Mouse (Mus musculus): ENCODE data around the gene Mest. TPM values are rescaled to one million over a fixed set of nuclear protein-coding genes. Genes with fewer than 3 reads are reported as not detected.

The Mest gene
- total RNA-seq, 1 experiment from 2014 or later, result 2.1 TPM

DNA sequence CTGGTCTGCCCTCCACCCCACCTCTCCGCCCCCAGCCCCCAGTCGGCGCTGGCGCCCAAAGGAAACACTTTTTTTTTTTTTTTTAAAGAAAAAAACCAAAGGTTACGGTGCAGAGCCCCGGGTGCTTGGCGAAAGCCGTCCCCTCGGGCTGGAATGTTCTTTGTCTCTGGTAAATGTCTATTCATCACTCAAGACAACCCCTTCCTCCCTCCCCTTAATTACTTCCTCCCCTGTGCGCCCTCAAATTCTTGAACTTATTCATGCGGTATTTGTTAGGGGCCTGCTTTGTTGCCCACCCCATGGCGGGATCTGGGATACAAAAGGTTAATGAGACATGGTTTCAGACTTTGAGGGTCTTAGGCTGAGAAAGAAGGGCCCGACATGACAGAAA is 13.0 kb downstream of the Mest start:
- ATAC-seq (ENCODE audit: extremely low read depth, insufficient number of reproducible peaks, low FRiP score, poor library complexity, severe bottlenecking), result no peak

DNA sequence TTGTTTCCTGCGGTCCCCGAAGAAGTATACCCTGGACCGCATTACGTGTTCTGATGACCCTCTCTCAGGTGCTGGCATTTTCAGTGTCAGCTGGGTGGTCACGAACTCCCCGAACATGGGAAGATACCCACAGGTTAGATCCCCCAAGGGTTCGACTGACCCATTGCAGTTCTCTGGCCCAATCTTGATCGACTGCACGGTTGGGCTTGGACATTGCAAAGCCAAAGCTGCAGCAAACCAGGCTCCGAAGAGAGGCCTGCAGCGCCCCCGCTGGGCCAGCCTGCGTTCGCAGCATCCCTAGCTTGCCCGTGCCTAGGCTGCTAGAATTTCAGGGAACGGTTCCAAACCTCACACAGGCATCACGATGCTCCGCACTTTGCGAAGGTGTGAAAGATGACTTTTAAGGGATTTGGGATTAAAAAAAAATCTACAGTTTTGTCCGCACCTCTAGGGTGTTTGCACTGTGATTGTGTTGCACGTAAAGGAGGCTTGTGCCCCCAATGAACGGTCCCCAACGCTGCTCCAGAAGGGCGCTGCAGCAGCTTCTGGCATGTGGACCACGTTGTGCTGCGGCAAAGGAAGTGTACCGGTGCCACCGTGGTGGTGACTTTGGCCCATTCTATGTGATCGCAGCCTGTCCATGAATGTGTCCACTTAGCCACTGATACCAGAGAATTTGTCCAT is 13.7 kb downstream of the Mest start:
- ATAC-seq (ENCODE audit: extremely low read depth, insufficient number of reproducible peaks, low FRiP score, poor library complexity, severe bottlenecking), result no peak

DNA sequence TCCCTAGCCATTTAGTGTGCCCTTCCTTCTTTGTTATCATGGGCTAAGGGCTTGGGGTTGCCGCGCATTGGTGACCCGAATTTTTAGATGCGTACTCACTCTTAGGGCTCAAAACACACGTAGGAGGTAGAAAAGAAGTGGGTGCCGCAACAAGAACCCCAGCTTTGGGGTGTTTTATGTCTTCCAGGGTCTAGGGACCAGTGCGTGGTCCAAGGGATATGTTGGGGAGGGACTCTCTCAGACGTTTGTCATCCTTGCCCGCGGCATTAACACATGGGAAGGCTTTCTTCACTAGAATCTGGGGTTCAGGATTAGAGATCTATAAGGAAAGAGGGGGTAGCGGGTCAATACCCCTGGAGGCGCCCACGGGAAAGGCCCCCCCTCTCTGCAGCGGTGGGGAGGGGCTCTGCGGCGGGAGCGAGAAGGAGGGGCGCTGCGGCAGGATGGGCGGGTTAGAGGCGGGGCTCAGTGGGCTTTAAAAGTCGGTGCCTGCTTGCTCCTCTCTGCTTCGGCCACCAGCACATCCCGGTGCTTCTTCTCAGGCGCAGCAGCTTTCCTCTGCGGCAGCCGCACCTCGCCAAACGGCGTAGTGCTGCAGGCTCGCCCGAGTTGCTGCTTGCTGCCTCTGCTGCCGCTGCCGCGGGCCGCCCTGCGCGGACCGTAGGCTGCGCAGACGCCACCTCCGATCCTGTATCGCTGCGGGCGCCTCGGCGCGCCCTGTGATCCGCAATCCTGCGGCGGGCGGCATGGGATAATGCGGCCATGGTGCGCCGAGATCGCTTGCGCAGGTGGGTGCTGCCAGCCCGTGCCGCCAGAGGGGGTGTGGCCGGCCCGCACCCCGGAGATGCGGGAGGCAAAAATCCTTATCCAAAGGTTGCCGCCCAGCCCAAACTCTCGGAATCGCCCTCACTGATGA is 14.5 kb downstream of the Mest start:
- no peak for ATAC-seq (ENCODE audit: extremely low read depth, insufficient number of reproducible peaks, low FRiP score, poor library complexity, severe bottlenecking)

DNA sequence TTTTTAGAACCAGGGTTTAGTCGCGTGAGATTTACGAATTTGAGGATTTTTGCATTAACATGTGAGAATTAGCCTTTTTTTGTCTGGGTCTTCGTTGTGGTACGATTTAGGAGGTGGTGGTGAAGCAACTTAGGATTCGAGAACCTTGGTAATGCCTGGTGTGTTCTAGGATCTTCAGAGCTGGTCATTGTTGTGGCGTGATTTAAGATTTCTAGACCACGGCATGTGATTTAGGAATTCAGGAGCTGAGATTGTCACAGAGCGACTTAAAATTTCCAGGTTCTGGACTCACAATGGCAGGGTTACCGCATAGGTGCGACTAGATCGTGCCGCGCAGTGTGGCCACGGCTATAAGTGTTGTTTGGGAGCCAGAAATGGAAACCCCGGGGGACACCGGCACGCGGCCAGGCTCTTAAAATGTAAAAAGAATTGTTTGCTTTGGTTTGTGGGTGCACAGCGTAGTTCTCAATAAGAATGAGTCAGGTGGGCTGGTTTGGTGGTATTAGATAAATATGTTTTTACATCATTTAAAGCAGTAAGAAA is 15.2 kb downstream of the Mest start:
- ATAC-seq (ENCODE audit: extremely low read depth, insufficient number of reproducible peaks, low FRiP score, poor library complexity, severe bottlenecking), result no peak

DNA sequence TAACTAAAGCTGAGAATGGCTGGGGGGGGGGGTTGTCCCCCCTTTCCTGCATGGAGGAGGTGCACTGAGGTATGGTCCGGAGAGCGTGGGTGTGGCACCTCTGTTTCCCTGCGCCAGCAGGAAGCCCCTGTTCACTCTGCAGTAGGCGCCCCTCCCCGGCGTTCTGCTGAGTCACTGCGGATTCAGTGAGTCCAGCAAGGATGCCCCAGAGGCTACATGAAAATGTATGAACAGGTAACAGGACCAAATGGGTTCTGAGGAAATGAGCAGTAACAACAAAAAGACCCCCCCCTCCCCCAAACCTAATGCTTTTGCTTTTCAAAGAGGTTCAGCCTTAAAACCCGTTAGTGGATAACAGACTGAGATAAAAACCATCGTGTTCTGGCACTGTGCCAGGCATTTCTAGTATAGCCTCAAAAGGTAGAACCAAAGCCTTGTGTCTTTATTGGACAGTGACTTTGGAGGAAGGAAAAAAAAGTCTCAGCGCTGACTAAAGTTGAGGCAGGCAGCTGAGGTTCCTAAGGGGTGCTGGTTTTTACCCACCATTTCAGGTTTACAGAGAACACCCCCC is 15.9 kb downstream of the Mest start:
- no peak for ATAC-seq (ENCODE audit: extremely low read depth, insufficient number of reproducible peaks, low FRiP score, poor library complexity, severe bottlenecking)

DNA sequence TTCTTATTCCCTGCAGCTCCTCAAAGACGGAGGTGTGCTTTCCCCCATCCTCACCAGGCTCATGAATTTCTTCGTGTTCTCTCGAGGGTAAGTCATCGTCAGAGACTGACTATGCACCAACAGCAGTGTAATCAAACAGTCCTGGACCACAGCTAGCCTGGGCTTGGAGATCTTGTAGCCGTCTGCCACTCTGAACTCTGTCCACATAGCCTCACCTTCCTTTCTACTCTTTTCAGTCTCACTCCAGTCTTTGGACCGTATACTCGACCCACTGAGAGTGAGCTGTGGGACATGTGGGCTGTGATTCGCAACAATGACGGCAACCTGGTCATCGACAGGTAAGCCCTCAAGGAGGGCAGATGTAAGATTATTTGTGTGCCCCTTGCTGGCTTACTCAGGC is 21.5 kb downstream of the Mest start:
- ATAC-seq (ENCODE audit: extremely low read depth, insufficient number of reproducible peaks, low FRiP score, poor library complexity, severe bottlenecking), result no peak

DNA sequence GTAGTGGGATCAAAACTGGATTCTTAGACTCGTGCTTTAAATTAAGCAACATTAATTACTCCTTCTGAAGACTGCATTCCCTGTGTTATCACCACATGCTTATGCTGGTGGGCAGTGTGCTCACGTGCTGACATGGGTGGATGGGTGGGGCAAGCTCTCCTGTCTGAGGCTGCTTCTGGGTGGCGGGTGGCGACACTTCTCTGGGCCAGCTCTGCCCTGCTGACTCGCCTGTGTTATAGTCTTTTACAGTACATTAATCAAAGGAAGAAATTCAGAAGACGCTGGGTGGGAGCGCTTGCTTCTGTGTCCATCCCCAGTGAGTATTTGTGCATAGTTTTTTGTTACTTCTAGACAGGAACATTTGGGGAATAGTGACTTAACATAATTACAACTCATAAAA is 22.2 kb downstream of the Mest start:
- ATAC-seq (ENCODE audit: extremely low read depth, insufficient number of reproducible peaks, low FRiP score, poor library complexity, severe bottlenecking), result no peak

DNA sequence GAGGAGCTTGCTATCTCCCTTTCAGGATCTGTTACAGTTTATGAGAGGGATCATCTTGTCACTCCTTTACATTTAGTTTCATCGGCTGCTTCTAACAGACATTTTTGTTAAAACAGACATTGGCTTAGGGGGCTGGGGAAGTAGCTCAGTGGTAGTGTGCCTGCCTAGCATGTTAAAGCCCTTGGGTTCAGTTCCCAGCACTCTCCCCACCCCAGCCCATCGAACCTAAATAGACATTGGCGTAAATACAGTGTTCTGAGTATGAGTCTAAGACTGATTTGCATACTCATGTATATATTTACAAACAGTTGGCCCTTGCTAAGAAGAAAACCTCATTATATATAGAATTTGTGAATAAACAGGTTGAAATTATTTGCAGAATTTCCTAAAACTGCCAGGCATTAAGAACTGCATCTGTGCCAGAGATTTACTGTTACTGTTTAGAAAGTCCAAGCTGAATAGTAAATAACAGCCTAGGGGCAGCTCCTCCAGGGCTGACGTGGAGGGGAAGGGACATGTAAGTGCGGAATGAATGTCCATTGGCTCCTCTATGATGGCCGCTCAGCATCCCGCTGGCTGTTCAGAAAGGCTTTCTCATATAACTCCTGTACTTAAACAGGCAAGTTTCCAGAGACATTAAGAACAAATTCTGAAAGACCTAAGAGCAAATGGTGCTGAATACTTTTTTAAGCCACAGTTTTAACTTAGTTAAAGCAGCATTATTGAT is 24.4 kb downstream of the Mest start:
- no peak for ATAC-seq (ENCODE audit: extremely low read depth, insufficient number of reproducible peaks, low FRiP score, poor library complexity, severe bottlenecking)

DNA sequence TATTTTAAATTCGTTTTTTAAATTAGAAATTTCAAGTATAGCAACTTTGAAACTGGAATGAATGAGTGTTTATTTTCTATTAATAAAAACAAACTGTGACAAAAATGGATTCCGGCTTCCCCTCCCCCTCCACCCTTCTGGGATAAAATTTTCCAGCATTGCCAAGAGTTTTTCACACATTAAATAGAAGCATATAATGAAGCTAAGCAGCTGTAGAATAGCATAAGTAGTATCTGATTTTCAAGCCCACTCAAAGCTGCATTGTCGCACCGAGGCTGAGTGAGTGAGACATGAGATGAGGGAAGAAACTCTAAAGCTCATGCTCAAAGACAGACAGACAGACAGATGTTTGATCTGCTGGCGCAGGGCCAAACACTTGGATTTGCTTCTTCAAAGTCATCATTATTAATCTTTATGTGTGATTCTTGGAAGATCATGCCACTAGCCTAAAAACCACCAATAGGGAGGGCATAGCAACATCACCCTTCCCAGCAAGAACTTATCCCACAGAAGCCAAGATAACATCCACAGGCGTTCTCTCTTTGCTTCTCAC is 25.1 kb downstream of the Mest start:
- no peak for ATAC-seq (ENCODE audit: extremely low read depth, insufficient number of reproducible peaks, low FRiP score, poor library complexity, severe bottlenecking)

DNA sequence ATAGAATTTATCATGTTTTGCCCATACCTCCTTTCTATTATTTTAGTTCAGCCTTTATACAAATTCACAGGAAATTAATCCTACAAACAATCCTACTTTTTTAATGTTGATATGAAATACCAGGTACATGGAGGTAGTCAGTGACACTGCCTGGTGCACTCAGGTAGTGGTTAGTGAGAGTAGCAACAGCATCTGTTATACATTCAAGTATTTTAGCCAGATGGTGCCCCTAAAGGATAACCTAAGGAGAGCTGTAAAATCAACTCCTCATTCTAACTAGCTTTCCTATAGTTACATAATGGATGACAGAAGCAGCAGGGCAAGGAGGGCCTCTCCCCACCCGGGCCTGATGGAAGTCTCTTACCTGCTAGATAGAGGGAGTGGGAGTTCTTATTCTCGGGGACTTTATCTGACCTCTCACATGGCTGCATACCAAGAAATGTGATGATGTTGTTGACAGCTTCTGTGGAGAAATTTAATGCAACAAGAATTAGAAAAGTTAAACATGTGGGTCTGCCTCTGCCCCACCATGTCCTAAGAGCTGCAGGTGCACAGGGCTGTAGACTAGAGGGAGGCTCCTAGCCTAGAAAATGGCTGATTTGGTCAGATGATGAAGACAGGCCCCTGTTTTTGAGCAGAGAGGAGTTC is 25.8 kb downstream of the Mest start:
- ATAC-seq (ENCODE audit: extremely low read depth, insufficient number of reproducible peaks, low FRiP score, poor library complexity, severe bottlenecking), result no peak

DNA sequence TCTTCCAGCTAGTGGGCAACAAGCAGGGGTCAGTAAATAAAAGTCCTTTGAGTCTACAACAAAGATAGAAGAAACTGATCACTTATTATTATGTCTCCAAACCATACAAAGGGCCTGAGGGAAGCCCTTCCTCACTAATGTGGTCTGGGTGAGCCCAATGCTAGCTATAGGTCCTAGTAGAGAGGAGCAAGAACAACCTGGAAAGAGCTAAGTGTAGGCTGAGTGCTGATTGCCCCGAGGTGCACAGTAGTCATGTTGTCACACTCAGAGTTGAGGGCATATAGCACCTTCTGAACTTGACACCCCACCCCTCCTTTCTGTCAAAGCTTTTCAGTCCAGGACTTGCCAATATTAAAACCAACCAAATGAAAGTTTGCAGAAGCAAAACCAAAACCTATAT is 26.5 kb downstream of the Mest start:
- no peak for ATAC-seq (ENCODE audit: extremely low read depth, insufficient number of reproducible peaks, low FRiP score, poor library complexity, severe bottlenecking)

DNA sequence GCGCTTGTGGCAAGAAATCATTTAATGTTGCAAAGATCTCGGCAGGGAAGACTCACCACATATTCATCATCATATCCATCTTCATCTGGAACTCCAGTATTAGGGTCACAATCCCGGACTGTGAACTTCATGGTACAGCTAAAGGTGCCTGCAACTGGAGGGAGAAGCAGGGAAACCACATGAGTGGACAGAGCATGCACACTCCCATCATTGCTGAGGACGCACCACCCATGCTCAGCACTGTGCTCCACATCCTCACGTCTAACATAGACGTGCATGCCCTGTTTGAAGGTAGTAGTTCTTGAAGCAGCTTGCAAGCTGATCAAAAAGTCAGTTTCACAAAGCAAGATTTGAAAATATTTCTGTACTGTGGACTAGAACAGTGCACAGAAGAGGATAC is 27.1 kb downstream of the Mest start:
- ATAC-seq (ENCODE audit: extremely low read depth, insufficient number of reproducible peaks, low FRiP score, poor library complexity, severe bottlenecking), result no peak

DNA sequence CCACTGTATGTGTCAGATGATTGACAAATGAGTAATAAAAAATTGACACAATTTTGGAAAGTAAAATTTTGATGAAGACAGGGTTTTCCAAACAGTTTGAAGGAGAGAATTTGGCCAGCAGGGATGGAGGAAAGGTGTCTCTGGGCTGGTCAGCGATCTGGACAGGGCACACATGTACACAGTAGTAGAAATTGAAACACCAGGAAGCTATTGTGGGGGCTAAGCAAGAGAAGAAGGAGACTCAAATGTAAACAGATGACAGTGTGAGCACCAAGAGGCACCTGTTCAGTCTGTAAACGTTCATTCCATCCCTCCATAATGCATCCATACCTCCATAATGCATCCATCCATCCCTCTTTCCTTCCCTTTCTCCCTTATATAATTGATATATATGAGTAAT is 27.9 kb downstream of the Mest start:
- no peak for ATAC-seq (ENCODE audit: extremely low read depth, insufficient number of reproducible peaks, low FRiP score, poor library complexity, severe bottlenecking)

Other genes with a start within 250 kb of the Mest start
- 29.7 and 34.4 TPM in 2 replicates for gene Tmem209, start 213.8 kb upstream of the Mest start, total RNA-seq (2017)
- gene Ssmem1, start 213.7 kb upstream of the Mest start, total RNA-seq (2017), result 0.86 TPM in 1 of 2 replicates, not detected in the other
- not detected in 2 replicates for gene Cpa2, start 182.0 kb upstream of the Mest start, total RNA-seq (2017)
- not detected in 2 replicates for gene Cpa4, start 155.2 kb upstream of the Mest start, total RNA-seq (2017)
- gene Cpa5, start 112.5 kb upstream of the Mest start, total RNA-seq (2017), result not detected in 2 replicates
- gene Cpa1, start 84.3 kb upstream of the Mest start, total RNA-seq (2017), result not detected in 2 replicates
- gene Cep41, start 29.8 kb upstream of the Mest start, total RNA-seq (2017), result 2.7 and 6.5 TPM in 2 replicates
- 31.7 and 36.7 TPM in 2 replicates for gene Copg2, start 173.2 kb downstream of the Mest start, total RNA-seq (2017)
- not detected in 2 replicates for gene Tsga13, start 192.0 kb downstream of the Mest start, total RNA-seq (2017)
- not detected in 2 replicates for gene Klf14, start 235.5 kb downstream of the Mest start, total RNA-seq (2017)